Mouse (Mus musculus): ENCODE measurements at regions not wholly inside any gene's neighbourhood (a gene's known extent, or its start where the extent isn't known, plus 50 kb on each side); places are given as distances from the start of the nearest gene placed in this dataset.

- intact Hi-C loops (cut with DNase I): no loop called here
Observed at GRCm38 (mm10) chr2:57424879-57425278, 187.4 kb downstream of the Gpd2 start.

GRCm38 (mm10) chr2:57425439-57425838, 188.0 kb downstream of the Gpd2 start:
- intact Hi-C loops (cut with DNase I): no loop called here
- DNase-seq: no peak

More at GRCm38 (mm10) chr2:57424879-57425278, 187.4 kb downstream of the Gpd2 start:
- DNase-seq: no peak

- intact Hi-C loops (cut with DNase I): no loop called here
- DNase-seq: no peak
Observed at GRCm38 (mm10) chr2:57450996-57451770, 213.7 kb downstream of the Gpd2 start.

GRCm38 (mm10) chr2:57453896-57454679, 216.7 kb downstream of the Gpd2 start:
- DNase-seq: peak; percentile 61
- intact Hi-C loops (cut with DNase I): no loop called here

GRCm38 (mm10) chr2:57459901-57460300, 222.5 kb downstream of the Gpd2 start:
- no peak for DNase-seq
- intact Hi-C loops (cut with DNase I): no loop called here

- intact Hi-C loops (cut with DNase I): no loop called here
- no peak for DNase-seq
Observed at GRCm38 (mm10) chr2:57473873-57474272, 236.4 kb downstream of the Gpd2 start.

GRCm38 (mm10) chr2:57492116-57492515, 254.7 kb downstream of the Gpd2 start:
- intact Hi-C loops (cut with DNase I): no loop called here
- no peak for DNase-seq

- intact Hi-C loops (cut with DNase I): no loop called here
- DNase-seq: no peak
Observed at GRCm38 (mm10) chr2:57492914-57493621, 255.6 kb downstream of the Gpd2 start.

GRCm38 (mm10) chr2:57496315-57496954, 259.0 kb downstream of the Gpd2 start:
- intact Hi-C loops (cut with DNase I): no loop called here
- no peak for DNase-seq

- DNase-seq: no peak
- intact Hi-C loops (cut with DNase I): no loop called here
Observed at GRCm38 (mm10) chr2:57497933-57498332, 260.5 kb downstream of the Gpd2 start.

- intact Hi-C loops (cut with DNase I): no loop called here
- no peak for DNase-seq
Observed at GRCm38 (mm10) chr2:57504678-57505077, 267.2 kb downstream of the Gpd2 start.

GRCm38 (mm10) chr2:57522465-57522864, 285.0 kb downstream of the Gpd2 start:
- DNase-seq: no peak
- intact Hi-C loops (cut with DNase I): no loop called here

GRCm38 (mm10) chr2:57522983-57523382, 285.5 kb downstream of the Gpd2 start:
- DNase-seq: no peak
- intact Hi-C loops (cut with DNase I): no loop called here

- intact Hi-C loops (cut with DNase I): no loop called here
- peak; percentile 1 for DNase-seq
Observed at GRCm38 (mm10) chr2:57527966-57528365, 290.5 kb downstream of the Gpd2 start.

GRCm38 (mm10) chr2:57539842-57540241, 302.4 kb downstream of the Gpd2 start:
- DNase-seq: no peak
- intact Hi-C loops (cut with DNase I): no loop called here

GRCm38 (mm10) chr2:57565258-57565657, 327.8 kb downstream of the Gpd2 start:
- DNase-seq: no peak
- intact Hi-C loops (cut with DNase I): no loop called here

- no peak for DNase-seq
- intact Hi-C loops (cut with DNase I): no loop called here
Observed at GRCm38 (mm10) chr2:57566103-57566502, 328.7 kb downstream of the Gpd2 start.

GRCm38 (mm10) chr2:57567183-57567582, 329.7 kb downstream of the Gpd2 start:
- intact Hi-C loops (cut with DNase I): no loop called here
- no peak for DNase-seq

- intact Hi-C loops (cut with DNase I): no loop called here
Observed at GRCm38 (mm10) chr2:57587065-57587464, 349.6 kb downstream of the Gpd2 start.

GRCm38 (mm10) chr2:57593558-57593957, 356.1 kb downstream of the Gpd2 start:
- intact Hi-C loops (cut with DNase I): no loop called here
- no peak for DNase-seq

More at GRCm38 (mm10) chr2:57587065-57587464, 349.6 kb downstream of the Gpd2 start:
- no peak for DNase-seq

Data from left cerebral cortex, postnatal 4 days (tissue).